Mouse (Mus musculus) liver, embryonic 15.5 days (tissue): Measurements from ENCODE around the gene Pik3ap1. TPM values are rescaled to one million over a fixed set of nuclear protein-coding genes. Genes with fewer than 3 reads are reported as not detected.
A peak's percentile ranks its signal among the peaks of the same experiment; 100 is the strongest.
"Not testable (repeated sequence)": the region's sequence is repeated elsewhere in the genome, so short reads cannot be mapped to it uniquely, and the experiment has no call there.

Experiments used
- ATAC-seq: fragments of 200-750 bp; cut with Nextera tagmentation; 2 replicates; pipeline ENCODE4 v1.8.0; 2017; ENCODE audit warnings: moderate number of reproducible peaks, mild to moderate bottlenecking, moderate library complexity; ENCODE audit not compliant: insufficient read depth
- H3K27ac ChIP-seq: fragments of 300-500 bp; sonication (generic); replicated peaks from 2 replicates; pipeline ENCODE4 v1.5.1; 2015; ENCODE audit warnings: mild to moderate bottlenecking, inconsistent platforms
- H3K27me3 ChIP-seq: fragments of 300-500 bp; sonication (generic); 2 replicates; pipeline ENCODE4 v1.6.1; 2015; ENCODE audit warnings: mild to moderate bottlenecking, inconsistent platforms
- H3K36me3 ChIP-seq: fragments of 300-500 bp; sonication (generic); replicated peaks from 2 replicates; pipeline ENCODE4 v1.6.1; 2015; ENCODE audit warnings: moderate library complexity, mild to moderate bottlenecking, inconsistent platforms
- H3K4me1 ChIP-seq: fragments of 300-500 bp; sonication (generic); replicated peaks from 2 replicates; pipeline ENCODE4 v1.6.1; 2015; ENCODE audit warnings: inconsistent platforms
- H3K4me2 ChIP-seq: fragments of 300-500 bp; sonication (generic); 2 replicates; pipeline ENCODE4 v1.6.1; 2015; ENCODE audit warnings: moderate library complexity, mild to moderate bottlenecking, inconsistent platforms
- H3K4me3 ChIP-seq: fragments of 300-500 bp; sonication (generic); replicated peaks from 2 replicates; pipeline ENCODE4 v1.5.1; 2015; ENCODE audit warnings: mild to moderate bottlenecking, inconsistent platforms
- H3K9ac ChIP-seq: fragments of 300-500 bp; sonication (generic); 2 replicates; pipeline ENCODE4 v1.6.1; 2015; ENCODE audit warnings: moderate library complexity, mild to moderate bottlenecking, inconsistent platforms
- H3K9me3 ChIP-seq: fragments of 300-500 bp; sonication (generic); replicated peaks from 2 replicates; pipeline ENCODE4 v1.6.1; 2016; ENCODE audit warnings: inconsistent platforms
- WGBS: fragments of 180-500 bp; shearing (Covaris S2); methylation state at CpG from one replicate; pipeline ENCODE4 v1.1.7; 2015; ENCODE audit warnings: mixed read lengths; ENCODE audit not compliant: insufficient replicate concordance; 5-methylcytosine and 5-hydroxymethylcytosine counted together
- polyA plus RNA-seq: library from polyadenylated mRNA; unstranded; fragments of >200 nt; fragmentation: Nextera tagmentation; extraction: Ambion mirVana; gene quantifications from 2 replicates; pipeline ENCODE4 v1.2.1, GENCODE M21; 2015

The Pik3ap1 gene
- polyA plus RNA-seq: 11.3 and 14.3 TPM in 2 replicates

DNA sequence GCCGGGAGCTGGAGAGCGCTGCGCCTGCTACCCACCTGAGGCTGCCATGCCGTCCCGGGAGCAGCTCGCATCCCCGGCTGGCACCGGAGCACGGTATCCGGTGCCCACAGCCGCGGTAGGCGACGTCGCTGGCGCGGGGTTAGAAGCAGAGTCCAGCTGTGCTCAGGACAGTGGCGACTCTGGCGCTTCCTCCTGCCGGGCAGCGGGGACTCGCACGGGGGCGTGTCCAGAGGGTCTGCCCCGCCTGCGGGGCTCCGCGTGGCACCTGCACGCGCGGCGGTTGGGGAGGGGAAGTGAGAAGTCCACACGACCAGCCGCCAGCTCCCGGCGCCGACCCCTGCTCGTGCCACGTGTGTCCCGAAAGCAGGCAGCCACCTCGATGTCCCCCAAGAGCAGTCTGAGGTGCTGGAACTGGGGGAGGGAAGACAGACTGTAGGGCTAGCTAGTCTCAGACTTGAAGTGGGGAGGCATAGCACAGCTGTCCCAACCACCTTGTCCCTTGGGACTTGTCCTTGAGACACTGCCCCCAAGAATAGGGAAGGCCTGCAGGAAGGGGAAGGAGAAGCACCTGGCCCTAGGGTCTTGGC, at the start of gene Pik3ap1:
Gene Pik3ap1, minus strand, starts transcription at position 181 of the 587 bp plus-strand sequence.
- peak; percentile 38; the same call in 1 of the 2 replicates for ATAC-seq
- Histone ChIP-seq H3K4me1 (peaks cover 46% of the 10 kb centered on the region), H3K27me3 (peaks cover 15% of the 10 kb centered on the region), H3K4me3 (peak within 1 kb of the TSS; percentile 56), H3K9ac (peak within 1 kb of the TSS; percentile 58), H3K4me2 (peak within 1 kb of the TSS; percentile 62), H3K36me3 (no peaks in the 10 kb centered on the region), H3K9me3 (no peaks in the 10 kb centered on the region), H3K27ac (peak within 1 kb of the TSS; percentile 61; the same call in 1 of the 2 replicates)
- WGBS: under 1% methylated on average over 41 of the region's 41 CpGs

DNA sequence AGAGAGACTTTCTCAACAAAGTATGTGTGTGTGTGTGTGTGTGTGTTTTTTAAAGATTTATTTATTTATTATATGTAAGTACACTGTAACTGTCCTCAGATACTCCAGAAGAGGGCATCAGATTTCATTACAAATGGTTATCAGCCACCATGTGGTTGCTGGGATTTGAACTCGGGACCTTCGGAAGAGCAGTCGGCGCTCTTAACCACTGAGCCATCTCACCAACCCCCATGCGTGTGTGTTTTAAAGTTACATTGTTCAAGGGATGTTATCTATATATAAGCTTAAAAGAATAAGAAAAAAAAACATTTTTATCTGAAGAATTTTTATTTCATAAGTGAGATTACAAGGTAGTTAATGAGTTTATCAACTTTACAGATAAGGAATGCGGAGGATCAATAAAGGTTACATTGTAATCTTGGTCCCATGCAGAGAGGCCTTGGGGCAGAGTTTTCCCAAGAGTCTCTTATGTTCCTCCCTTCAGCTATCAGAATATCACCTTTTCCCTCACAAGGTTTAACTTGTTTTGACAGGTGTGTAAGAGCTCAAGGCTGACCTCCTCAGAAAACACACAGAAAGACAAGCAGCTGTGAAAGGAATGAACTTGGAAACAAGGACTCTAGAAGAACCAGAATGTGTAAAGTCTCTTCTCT, 46.7 kb upstream of the Pik3ap1 start:
- not testable (repeated sequence) for H3K9ac ChIP-seq, H3K4me1 ChIP-seq, H3K4me2 ChIP-seq, H3K9me3 ChIP-seq, H3K4me3 ChIP-seq, ATAC-seq, H3K36me3 ChIP-seq, H3K27ac ChIP-seq, H3K27me3 ChIP-seq
- no CpG with 5 or more reads among the region's 6 CpGs for WGBS

DNA sequence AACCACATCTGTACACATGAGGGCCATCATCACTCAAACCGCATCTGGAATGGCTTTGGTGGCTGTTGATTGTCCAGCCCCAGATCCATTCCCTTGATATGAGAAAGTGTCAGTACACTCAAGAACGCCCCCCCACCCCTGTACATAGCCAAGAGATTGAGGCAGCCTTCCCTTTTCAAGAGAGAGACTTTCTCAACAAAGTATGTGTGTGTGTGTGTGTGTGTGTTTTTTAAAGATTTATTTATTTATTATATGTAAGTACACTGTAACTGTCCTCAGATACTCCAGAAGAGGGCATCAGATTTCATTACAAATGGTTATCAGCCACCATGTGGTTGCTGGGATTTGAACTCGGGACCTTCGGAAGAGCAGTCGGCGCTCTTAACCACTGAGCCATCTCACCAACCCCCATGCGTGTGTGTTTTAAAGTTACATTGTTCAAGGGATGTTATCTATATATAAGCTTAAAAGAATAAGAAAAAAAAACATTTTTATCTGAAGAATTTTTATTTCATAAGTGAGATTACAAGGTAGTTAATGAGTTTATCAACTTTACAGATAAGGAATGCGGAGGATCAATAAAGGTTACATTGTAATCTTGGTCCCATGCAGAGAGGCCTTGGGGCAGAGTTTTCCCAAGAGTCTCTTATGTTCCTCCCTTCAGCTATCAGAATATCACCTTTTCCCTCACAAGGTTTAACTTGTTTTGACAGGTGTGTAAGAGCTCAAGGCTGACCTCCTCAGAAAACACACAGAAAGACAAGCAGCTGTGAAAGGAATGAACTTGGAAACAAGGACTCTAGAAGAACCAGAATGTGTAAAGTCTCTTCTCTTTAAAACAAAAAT, 41.2 kb upstream of the Pik3ap1 start:
- H3K4me1 ChIP-seq, H3K9me3 ChIP-seq, ATAC-seq, H3K4me2 ChIP-seq, H3K4me3 ChIP-seq, H3K36me3 ChIP-seq, H3K27me3 ChIP-seq, H3K9ac ChIP-seq, H3K27ac ChIP-seq: not testable (repeated sequence)
- WGBS: no CpG with 5 or more reads among the region's 8 CpGs

DNA sequence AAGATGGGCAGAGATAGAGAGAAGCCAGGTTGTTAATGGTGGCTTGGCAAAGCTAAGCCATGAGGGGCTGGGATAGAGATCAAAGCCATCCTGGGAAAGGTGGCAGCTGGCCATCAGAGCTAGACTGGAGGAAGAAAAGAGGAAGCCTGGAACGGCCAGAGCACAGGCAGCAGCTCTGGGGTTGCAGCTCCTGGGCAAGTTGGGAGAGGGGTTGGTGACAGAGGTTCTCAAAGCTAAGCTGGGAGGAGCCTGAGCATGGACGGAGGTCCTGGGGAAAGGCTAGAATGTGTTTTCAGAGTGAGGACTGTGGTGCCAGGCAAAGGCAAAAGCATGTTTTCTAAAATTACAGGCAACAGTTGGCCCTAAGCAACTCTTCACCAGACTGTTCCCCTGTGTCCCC, 36.4 kb upstream of the Pik3ap1 start:
- WGBS: 37% methylated on average over 2 of the region's 2 CpGs
- Histone ChIP-seq H3K9me3 (no peaks in the 10 kb centered on the region), H3K4me2 (no peak overlapping the region), H3K4me1 (no peaks in the 10 kb centered on the region; the same call in 1 of the 2 replicates), H3K4me3 (no peak overlapping the region), H3K27me3 (no peaks in the 10 kb centered on the region), H3K36me3 (no peaks in the 10 kb centered on the region), H3K27ac (no peak overlapping the region), H3K9ac (no peak overlapping the region)
- ATAC-seq: no peak

DNA sequence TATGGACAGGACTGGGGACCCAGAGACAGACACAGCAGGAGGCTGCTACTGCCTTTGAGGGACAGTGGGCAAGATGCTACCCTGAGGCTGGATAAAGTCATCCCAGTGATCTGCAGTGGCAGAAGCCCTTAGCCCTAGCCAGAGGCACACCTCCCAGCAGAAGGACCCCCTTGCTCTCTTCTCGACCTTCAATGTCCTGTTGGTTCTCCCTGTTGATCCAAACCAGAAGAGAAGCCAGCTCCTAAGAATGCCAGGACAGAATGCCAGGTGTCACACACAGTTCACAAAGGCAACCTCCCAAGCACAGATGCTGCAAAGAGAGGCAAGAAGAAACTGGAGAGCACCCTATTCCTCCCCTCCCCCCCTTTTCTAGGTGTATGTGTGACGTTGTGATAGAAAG, 33.9 kb upstream of the Pik3ap1 start:
- Histone ChIP-seq H3K27ac (no peak overlapping the region), H3K27me3 (no peaks in the 10 kb centered on the region), H3K4me3 (no peak overlapping the region), H3K36me3 (no peaks in the 10 kb centered on the region), H3K9ac (no peak overlapping the region), H3K4me1 (no peaks in the 10 kb centered on the region; the same call in 1 of the 2 replicates), H3K9me3 (no peaks in the 10 kb centered on the region), H3K4me2 (no peak overlapping the region)
- no peak for ATAC-seq
- 32% methylated on average over 2 of the region's 2 CpGs for WGBS

DNA sequence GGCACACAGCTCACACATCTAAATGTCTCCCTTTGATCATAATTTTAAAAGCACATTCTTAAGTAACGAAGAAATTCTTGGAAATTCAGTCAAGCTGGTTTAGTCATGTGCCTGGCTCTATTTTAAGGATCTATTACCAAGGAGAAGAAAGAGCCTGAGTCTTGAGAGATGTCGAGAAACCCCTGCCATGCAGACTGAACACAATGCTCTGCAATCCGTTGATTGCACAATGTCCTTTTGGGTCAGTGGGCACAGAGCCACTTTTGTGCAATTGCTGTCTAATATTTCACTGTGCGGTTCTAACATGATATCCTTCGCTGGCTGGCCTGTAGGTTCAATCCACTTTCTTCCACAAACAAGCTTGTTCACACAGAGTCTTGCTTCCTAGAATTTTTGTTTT, 33.1 kb upstream of the Pik3ap1 start:
- Histone ChIP-seq H3K36me3 (no peaks in the 10 kb centered on the region), H3K4me2 (no peak overlapping the region), H3K9ac (no peak overlapping the region), H3K4me1 (no peaks in the 10 kb centered on the region; the same call in 1 of the 2 replicates), H3K27ac (no peak overlapping the region), H3K27me3 (no peaks in the 10 kb centered on the region), H3K4me3 (no peak overlapping the region), H3K9me3 (no peaks in the 10 kb centered on the region)
- no peak for ATAC-seq
- WGBS: 46% methylated on average over 5 of the region's 5 CpGs

DNA sequence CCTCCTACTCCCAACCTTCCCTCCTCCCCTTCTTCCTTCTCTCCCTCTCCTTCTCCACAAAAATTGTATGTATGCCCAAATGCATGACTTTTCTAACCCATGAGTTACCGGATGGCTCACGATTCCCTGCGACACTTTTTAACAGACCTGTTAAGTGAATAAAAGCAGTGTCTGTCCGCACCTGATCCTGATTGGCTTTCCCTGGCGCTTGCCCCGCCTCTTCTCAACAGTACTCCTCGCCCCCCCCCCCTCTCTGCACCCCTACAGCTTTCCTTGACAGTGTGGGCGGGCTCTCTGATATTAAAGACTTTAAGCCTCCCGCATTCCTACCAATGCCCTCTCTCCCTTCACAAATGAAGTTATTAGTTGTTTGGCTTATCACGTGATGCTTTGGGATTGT, 31.3 kb upstream of the Pik3ap1 start:
- H3K9me3 ChIP-seq: no peaks in the 10 kb centered on the region
- no peak overlapping the region for H3K4me3 ChIP-seq
- H3K27ac ChIP-seq: no peak overlapping the region
- no peaks in the 10 kb centered on the region for H3K36me3 ChIP-seq
- H3K9ac ChIP-seq: no peak overlapping the region
- no peaks in the 10 kb centered on the region for H3K27me3 ChIP-seq
- 39% methylated on average over 10 of the region's 10 CpGs for WGBS
- no peaks in the 10 kb centered on the region; the same call in 1 of the 2 replicates for H3K4me1 ChIP-seq
- no peak overlapping the region for H3K4me2 ChIP-seq
- ATAC-seq: no peak

DNA sequence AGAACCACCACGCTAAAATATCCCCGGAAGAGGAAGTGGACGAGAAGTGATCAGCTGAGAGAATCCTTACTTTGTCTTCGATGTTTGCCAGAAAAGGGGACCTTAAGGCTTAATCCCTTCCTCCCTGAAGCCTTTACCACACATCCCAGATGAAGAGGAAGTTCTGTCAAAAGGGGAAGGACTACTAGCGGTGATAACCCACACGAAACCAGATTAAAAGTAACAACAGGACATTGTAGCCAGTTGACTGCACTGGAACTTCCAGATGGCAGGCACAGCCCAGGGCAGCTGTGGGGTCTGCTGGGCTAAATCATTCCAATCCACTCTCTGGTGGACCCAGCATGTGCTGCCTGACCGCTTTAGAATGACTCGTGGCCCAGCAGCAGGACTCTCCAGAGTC, 17.7 kb upstream of the Pik3ap1 start:
- WGBS: 20% methylated on average over 8 of the region's 8 CpGs

DNA sequence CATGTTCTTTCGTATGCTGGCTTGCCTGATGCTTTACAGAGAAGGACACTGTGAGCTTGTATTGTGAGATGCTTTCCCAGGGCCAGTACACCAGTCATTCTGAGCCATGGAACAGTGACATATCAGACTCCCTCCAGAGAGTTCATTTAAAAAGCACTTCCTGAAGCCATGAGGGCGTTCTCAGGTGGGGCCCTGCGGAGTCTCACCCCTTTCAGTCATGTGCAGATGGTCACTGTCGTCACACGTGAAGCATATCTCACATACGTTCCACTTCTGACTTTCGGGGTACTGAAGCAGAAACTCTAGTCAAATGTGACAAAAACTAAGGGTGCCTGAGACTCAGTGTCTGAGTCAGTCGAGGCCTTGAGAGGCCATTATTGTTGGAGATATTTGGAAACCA, 6.0 kb upstream of the Pik3ap1 start:
- WGBS: 64% methylated on average over 8 of the region's 8 CpGs

More for the DNA sequence above, 17.7 kb upstream of the Pik3ap1 start:
- no peaks in the 10 kb centered on the region for H3K27me3 ChIP-seq
- H3K4me2 ChIP-seq: no peak overlapping the region
- 0 out of 2 replicates have a peak, but pooled peaks cover 5% of the 10 kb centered on the region for H3K4me1 ChIP-seq
- H3K9ac ChIP-seq: no peak overlapping the region
- no peak overlapping the region for H3K27ac ChIP-seq
- H3K36me3 ChIP-seq: no peaks in the 10 kb centered on the region
- H3K4me3 ChIP-seq: no peak overlapping the region
- H3K9me3 ChIP-seq: no peaks in the 10 kb centered on the region
- ATAC-seq: no peak

DNA sequence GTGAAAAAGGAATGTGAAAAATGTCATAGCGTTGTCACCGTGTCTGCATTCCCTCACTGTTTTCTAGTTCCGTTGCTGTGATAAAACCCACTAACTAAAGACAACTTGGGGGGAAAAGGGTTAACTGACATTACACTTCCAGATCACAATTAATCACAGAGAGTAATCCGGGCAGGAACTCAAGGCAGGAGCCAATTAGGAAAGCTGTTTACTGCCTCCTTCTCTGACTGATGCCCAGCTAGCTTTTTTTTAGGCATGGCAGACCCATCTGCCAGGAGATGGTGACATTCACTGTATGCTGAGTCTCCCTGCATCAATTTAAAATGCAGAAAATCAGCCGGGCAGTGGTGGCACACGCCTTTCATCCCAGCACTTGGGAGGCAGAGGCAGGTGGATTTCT, 4.4 kb upstream of the Pik3ap1 start:
- no peaks in the 10 kb centered on the region for H3K36me3 ChIP-seq
- no peak overlapping the region for H3K4me3 ChIP-seq
- no peak for ATAC-seq
- 52% methylated on average over 6 of the region's 6 CpGs for WGBS
- H3K27ac ChIP-seq: no peak overlapping the region
- peaks cover 22% of the 10 kb centered on the region for H3K4me1 ChIP-seq
- no peak overlapping the region for H3K4me2 ChIP-seq
- H3K27me3 ChIP-seq: peaks cover 11% of the 10 kb centered on the region
- no peak overlapping the region for H3K9ac ChIP-seq
- no peaks in the 10 kb centered on the region for H3K9me3 ChIP-seq

More for the DNA sequence above, 6.0 kb upstream of the Pik3ap1 start:
- Histone ChIP-seq H3K27ac (no peak overlapping the region), H3K4me2 (no peak overlapping the region), H3K9me3 (no peaks in the 10 kb centered on the region), H3K36me3 (no peaks in the 10 kb centered on the region), H3K4me3 (no peak overlapping the region), H3K9ac (no peak overlapping the region), H3K27me3 (no peaks in the 10 kb centered on the region), H3K4me1 (peaks cover 17% of the 10 kb centered on the region)
- no peak for ATAC-seq

DNA sequence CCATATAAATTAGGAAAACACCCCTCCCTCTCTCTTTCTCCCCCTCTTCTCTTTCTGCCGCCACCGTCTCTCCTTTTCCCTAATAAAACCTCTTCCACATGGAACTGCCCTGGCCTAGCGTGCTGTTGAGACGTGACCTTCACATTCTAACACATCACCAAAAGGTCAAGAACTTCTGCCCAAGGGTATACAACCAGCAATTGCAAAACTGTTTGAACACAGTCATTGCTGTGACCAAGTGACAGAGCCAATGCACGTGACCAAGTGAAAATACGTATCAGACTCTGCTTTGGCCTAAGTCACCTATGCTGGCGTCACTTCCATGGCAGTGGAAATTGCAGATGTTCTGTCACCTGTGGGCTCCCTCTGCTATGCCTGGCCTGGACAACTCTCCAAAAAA, 3.3 kb upstream of the Pik3ap1 start:
- Histone ChIP-seq H3K4me2 (no peak overlapping the region), H3K36me3 (no peaks in the 10 kb centered on the region), H3K27ac (no peak overlapping the region; the same call in 1 of the 2 replicates), H3K4me3 (no peak overlapping the region), H3K9me3 (no peaks in the 10 kb centered on the region), H3K9ac (no peak overlapping the region), H3K4me1 (peaks cover 28% of the 10 kb centered on the region), H3K27me3 (peaks cover 15% of the 10 kb centered on the region)
- 70% methylated on average over 7 of the region's 7 CpGs for whole genome bisulfite sequencing
- no peak; the same call in 1 of the 2 replicates for ATAC-seq
